Mouse (Mus musculus): Measurements from ENCODE around the gene Chchd4. TPM values are rescaled to one million over a fixed set of nuclear protein-coding genes. Genes with fewer than 3 reads are reported as not detected.

Gene Chchd4
- polyA plus RNA-seq, 1 experiment from 2014 or later: 22.3 TPM

DNA sequence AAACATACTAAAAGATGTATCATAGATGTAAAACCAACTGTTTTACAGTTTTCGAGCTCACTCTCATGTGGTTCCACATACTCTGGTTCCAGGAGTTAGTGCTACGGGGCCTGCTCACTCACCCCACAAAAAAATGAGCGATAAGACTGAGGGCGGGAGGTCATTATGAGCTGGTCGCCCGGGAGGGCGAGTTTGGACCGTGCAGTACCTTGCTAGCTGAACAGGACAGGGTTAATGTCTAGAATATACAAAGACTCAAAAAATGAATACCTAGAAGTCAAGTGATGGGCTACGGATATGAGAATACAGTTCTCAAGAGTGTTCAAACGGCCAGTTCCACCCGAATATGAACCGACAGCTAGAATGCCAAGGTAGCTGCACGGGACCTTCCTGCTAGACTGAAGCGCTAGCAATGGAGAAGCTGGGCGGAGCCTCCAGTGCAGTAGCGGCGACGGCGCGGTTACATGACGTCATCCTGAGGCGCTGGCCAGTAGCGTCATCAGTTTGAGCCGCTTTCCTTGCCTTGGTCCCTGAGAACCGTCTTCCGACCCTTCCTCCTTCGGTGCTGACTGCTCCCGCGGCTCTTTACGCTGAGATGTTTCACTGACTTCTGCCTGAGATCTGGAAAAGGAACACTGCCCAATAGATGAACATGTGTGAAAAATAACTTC, 32.7 kb downstream of the Chchd4 start:
- Histone ChIP-seq H3K9me3 (replicated peaks) (no peaks in the 10 kb centered on the region), H3K4me2 (replicated peaks) (peak overlapping the region; percentile 92), H3K27ac (replicated peaks) (peak overlapping the region; percentile 58), H3K4me1 (peaks cover 6% of the 10 kb centered on the region), H3K27me3 (peaks cover 10% of the 10 kb centered on the region; the same call in 1 of the 2 replicates), H3K36me3 (no peaks in the 10 kb centered on the region), H3K4me3 (replicated peaks) (peak overlapping the region; percentile 70), H3K9ac (peak overlapping the region; percentile 46)
- 2% methylated on average over 30 of the region's 30 CpGs for WGBS
- peak; percentile 94 for ATAC-seq (ENCODE audit: insufficient number of reproducible peaks, low FRiP score, low TSS enrichment, low read depth)

- Histone ChIP-seq H3K4me1 (no peaks in the 10 kb centered on the region), H3K9ac (no peak overlapping the region), H3K4me2 (replicated peaks) (no peak overlapping the region), H3K4me3 (replicated peaks) (no peak overlapping the region), H3K27ac (replicated peaks) (no peak overlapping the region), H3K27me3 (peaks cover 8% of the 10 kb centered on the region), H3K36me3 (no peaks in the 10 kb centered on the region), H3K9me3 (replicated peaks) (no peaks in the 10 kb centered on the region)
- 47% methylated on average over 4 of the region's 4 CpGs for WGBS
- ATAC-seq (ENCODE audit: insufficient number of reproducible peaks, low FRiP score, low TSS enrichment, low read depth): no peak
Observed at GRCm38 (mm10) chr6:91424151-91424550, 49.2 kb downstream of the Chchd4 start.

GRCm38 (mm10) chr6:91421629-91422028, 51.7 kb downstream of the Chchd4 start:
- Histone ChIP-seq H3K27ac (replicated peaks) (no peak overlapping the region), H3K36me3 (no peaks in the 10 kb centered on the region), H3K27me3 (peaks cover 18% of the 10 kb centered on the region), H3K9ac (no peak overlapping the region), H3K4me3 (replicated peaks) (no peak overlapping the region), H3K4me2 (replicated peaks) (no peak overlapping the region), H3K4me1 (no peaks in the 10 kb centered on the region), H3K9me3 (replicated peaks) (no peaks in the 10 kb centered on the region)
- WGBS: 59% methylated on average over 4 of the region's 4 CpGs
- ATAC-seq (ENCODE audit: insufficient number of reproducible peaks, low FRiP score, low TSS enrichment, low read depth): no peak

DNA sequence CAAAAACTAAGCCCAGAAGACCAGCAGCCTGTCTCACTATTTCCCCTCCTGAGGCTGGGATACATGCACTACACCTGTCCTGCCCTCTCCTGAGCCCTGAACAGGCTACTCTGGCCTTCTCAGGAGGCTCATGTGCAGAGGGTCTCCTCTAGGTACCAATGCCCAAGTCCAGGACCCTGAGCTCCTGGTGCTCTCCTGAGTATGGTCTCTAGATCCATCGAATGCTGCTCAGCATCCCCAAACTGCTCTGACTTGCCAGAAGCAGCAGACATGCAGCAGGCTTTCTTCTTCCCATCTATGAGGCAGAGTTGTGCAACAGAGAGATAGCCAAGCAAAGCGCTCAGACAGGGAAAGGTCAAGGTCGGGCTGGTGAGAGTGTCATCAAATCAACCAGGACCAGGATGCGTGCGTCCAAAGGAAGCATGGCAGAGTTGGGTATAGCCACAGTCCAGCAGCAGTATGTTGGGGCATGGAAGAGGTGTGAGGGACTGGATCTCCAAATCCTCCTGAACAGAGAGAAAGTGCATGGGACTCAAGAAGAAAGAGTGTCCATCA, 56.0 kb downstream of the Chchd4 start:
- Histone ChIP-seq H3K4me1 (no peaks in the 10 kb centered on the region), H3K27me3 (peaks cover 58% of the 10 kb centered on the region), H3K36me3 (no peaks in the 10 kb centered on the region), H3K4me2 (replicated peaks) (no peak overlapping the region), H3K9me3 (replicated peaks) (no peaks in the 10 kb centered on the region), H3K9ac (no peak overlapping the region), H3K4me3 (replicated peaks) (no peak overlapping the region), H3K27ac (replicated peaks) (no peak overlapping the region)
- no peak for ATAC-seq (ENCODE audit: insufficient number of reproducible peaks, low FRiP score, low TSS enrichment, low read depth)
- 75% methylated on average over 5 of the region's 5 CpGs for WGBS

DNA sequence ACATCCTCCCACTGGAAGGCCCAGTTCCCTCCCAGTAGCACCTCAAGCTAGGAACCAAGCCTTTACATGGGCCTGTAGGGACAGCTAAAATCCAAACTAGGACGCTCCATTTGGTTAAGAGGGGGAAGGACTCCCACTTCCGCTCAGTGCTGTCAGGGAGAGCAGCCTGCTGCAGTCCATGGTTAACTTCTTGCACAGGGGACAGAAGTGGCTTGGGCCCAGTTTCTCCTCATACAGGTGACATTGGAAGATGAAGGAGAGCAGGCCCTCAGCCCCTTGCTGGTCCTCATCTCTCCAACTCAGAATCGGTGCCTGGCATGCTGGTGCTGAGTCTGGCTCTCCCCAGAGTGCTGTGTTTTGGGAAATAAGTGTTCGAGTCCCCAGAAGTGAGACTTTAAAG, 57.2 kb downstream of the Chchd4 start:
- no peak for ATAC-seq (ENCODE audit: insufficient number of reproducible peaks, low FRiP score, low TSS enrichment, low read depth)
- WGBS: 70% methylated on average over 4 of the region's 4 CpGs

GRCm38 (mm10) chr6:91414890-91415289, 58.5 kb downstream of the Chchd4 start:
- Histone ChIP-seq H3K4me2 (replicated peaks) (no peak overlapping the region), H3K27ac (replicated peaks) (no peak overlapping the region), H3K9ac (no peak overlapping the region), H3K4me1 (peaks cover 21% of the 10 kb centered on the region), H3K4me3 (replicated peaks) (no peak overlapping the region), H3K9me3 (replicated peaks) (no peaks in the 10 kb centered on the region), H3K27me3 (peaks cover 75% of the 10 kb centered on the region), H3K36me3 (no peaks in the 10 kb centered on the region)
- ATAC-seq (ENCODE audit: insufficient number of reproducible peaks, low FRiP score, low TSS enrichment, low read depth): no peak
- WGBS: 3% methylated on average over 4 of the region's 4 CpGs

More for the DNA sequence above, 57.2 kb downstream of the Chchd4 start:
- no peak overlapping the region for H3K27ac ChIP-seq (replicated peaks)
- H3K9me3 ChIP-seq (replicated peaks): no peaks in the 10 kb centered on the region
- H3K4me2 ChIP-seq (replicated peaks): no peak overlapping the region
- H3K27me3 ChIP-seq: peaks cover 62% of the 10 kb centered on the region
- H3K9ac ChIP-seq: no peak overlapping the region
- peaks cover 8% of the 10 kb centered on the region for H3K4me1 ChIP-seq
- H3K4me3 ChIP-seq (replicated peaks): no peak overlapping the region
- H3K36me3 ChIP-seq: no peaks in the 10 kb centered on the region

Other genes with a start within 250 kb of the Chchd4 start
- 0.66 and 1.1 TPM in 2 replicates for gene Wnt7a, start 62.2 kb downstream of the Chchd4 start, polyA plus RNA-seq (2015; fragmentation: Nextera tagmentation; extraction: Ambion mirVana)
- gene Tmem43, start 157 bp upstream of the Chchd4 start, polyA plus RNA-seq (2015; fragmentation: Nextera tagmentation; extraction: Ambion mirVana): 65.7 and 69.6 TPM in 2 replicates
- gene Xpc, start 42.3 kb upstream of the Chchd4 start, polyA plus RNA-seq (2015; fragmentation: Nextera tagmentation; extraction: Ambion mirVana): 17.5 and 19.7 TPM in 2 replicates
- gene Lsm3, start 42.4 kb upstream of the Chchd4 start, polyA plus RNA-seq (2015; fragmentation: Nextera tagmentation; extraction: Ambion mirVana): 220 and 227 TPM in 2 replicates
- gene Slc6a6, start 210.5 kb upstream of the Chchd4 start, polyA plus RNA-seq (2015; fragmentation: Nextera tagmentation; extraction: Ambion mirVana): 61.6 and 77.5 TPM in 2 replicates